Mouse (Mus musculus) kidney, embryonic 16.5 days (tissue): ENCODE measurements around the gene Gm20918. TPM values are rescaled to one million over a fixed set of nuclear protein-coding genes. Genes with fewer than 3 reads are reported as not detected.
"Not testable (repeated sequence)": the region's sequence is repeated elsewhere in the genome, so short reads cannot be mapped to it uniquely, and the experiment has no call there.

Experiments used
- ATAC-seq: fragments of 200-750 bp; cut with Nextera tagmentation; 2 replicates; pipeline ENCODE4 v1.8.0; 2017; ENCODE audit warnings: moderate TSS enrichment; ENCODE audit not compliant: low FRiP score, low TSS enrichment
- H3K27ac ChIP-seq: fragments of 300-500 bp; sonication (generic); 2 replicates; pipeline ENCODE4 v1.5.1; 2014; ENCODE audit warnings: low read length
- H3K27me3 ChIP-seq: fragments of 300-500 bp; sonication (generic); 2 replicates; pipeline ENCODE4 v1.6.1; 2014; ENCODE audit warnings: low read length, control low read depth, mixed read lengths; ENCODE audit not compliant: insufficient read depth
- H3K36me3 ChIP-seq: fragments of 300-500 bp; sonication (generic); 2 replicates; pipeline ENCODE4 v1.6.1; 2014; ENCODE audit warnings: low read length, control low read depth, mixed read lengths; ENCODE audit not compliant: insufficient read depth
- H3K4me1 ChIP-seq: fragments of 300-500 bp; sonication (generic); 2 replicates; pipeline ENCODE4 v1.6.1; 2014; ENCODE audit warnings: low read length, control low read depth, mixed read lengths; ENCODE audit not compliant: insufficient read depth
- H3K4me2 ChIP-seq: fragments of 300-500 bp; sonication (generic); replicated peaks from 2 replicates; pipeline ENCODE4 v1.6.1; 2014; ENCODE audit warnings: low read depth, low read length
- H3K4me3 ChIP-seq: fragments of 300-500 bp; sonication (generic); 2 replicates; pipeline ENCODE4 v1.5.1; 2014; ENCODE audit warnings: mild to moderate bottlenecking, low read length
- H3K9ac ChIP-seq: fragments of 300-500 bp; sonication (generic); replicated peaks from 2 replicates; pipeline ENCODE4 v1.6.1; 2014; ENCODE audit warnings: low read length
- H3K9me3 ChIP-seq: fragments of 300-500 bp; sonication (generic); 2 replicates; pipeline ENCODE4 v1.6.1; 2016; ENCODE audit warnings: low read length, control low read depth
- polyA plus RNA-seq: library from polyadenylated mRNA; unstranded; fragments of >200 nt; fragmentation: Nextera tagmentation; extraction: Ambion mirVana; gene quantifications from 2 replicates; pipeline ENCODE4 v1.2.1, GENCODE M21; 2015

The Gm20918 gene
- polyA plus RNA-seq, result not detected in 2 replicates

GRCm38 (mm10) chrY:5043637-5044036 lies at the start of gene Gm20918:
Gm20918 (plus strand) TSS chrY:5043937.
- H3K27me3 ChIP-seq, ATAC-seq, H3K9ac ChIP-seq: not testable (repeated sequence)

More at GRCm38 (mm10) chrY:5043637-5044036, at the start of gene Gm20918:
- H3K4me1 ChIP-seq, H3K4me3 ChIP-seq, H3K4me2 ChIP-seq, H3K36me3 ChIP-seq, H3K9me3 ChIP-seq, H3K27ac ChIP-seq: not testable (repeated sequence)

Other genes starting within 250 kb of the Gm20918 start
- gene Gm21820, start 205.5 kb downstream of the Gm20918 start, polyA plus RNA-seq, result not detected in 2 replicates